ENCODE assay signal across 15 mouse cellular contexts in the genomic region with DNA sequence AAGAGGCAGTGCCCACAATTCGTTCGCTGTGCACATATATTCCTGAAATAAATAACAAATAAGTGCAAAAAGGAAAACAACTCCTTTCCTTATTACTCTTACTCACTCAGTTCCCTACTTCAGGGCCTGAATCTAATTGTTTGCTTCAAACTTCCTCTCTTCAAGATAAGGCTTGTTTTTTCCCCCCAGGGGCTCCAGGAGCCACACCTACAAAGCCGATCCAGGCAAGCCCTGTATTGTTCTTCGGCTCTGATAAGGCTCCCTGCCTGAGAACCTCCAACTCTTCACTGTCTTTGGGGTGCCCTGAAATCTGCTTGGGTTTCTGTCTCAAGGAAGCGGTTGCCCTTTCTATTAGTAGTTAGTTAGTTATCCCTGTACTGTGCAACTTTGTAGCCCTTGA. TPM values are rescaled to one million over a fixed set of nuclear protein-coding genes. Genes with fewer than 3 reads are reported as not detected.
DNase-seq lines count a peak whose midpoint lies in the region; ATAC-seq and TF ChIP-seq lines count a peak whose summit lies in the region.
"Had no signal": no experiment of that assay in that cellular context is flagged by ENCODE, and none has a peak within 500 bp of the region (broad histone marks: within the 10 kb centered on the region; RNA-seq: fewer than 3 reads in every experiment).

No protein-coding gene starts in this region.

- peak; percentile 44; the same call in 1 of the 2 replicates for ATAC-seq in heart, embryonic 11.5 days (replicated peaks; ENCODE audit: insufficient number of reproducible peaks, low FRiP score, low TSS enrichment)
- 0 out of 2 replicates have a peak, but pooled peaks have one; percentile 21 for ATAC-seq in liver, embryonic 16.5 days (ENCODE audit: low read depth)
- no peak for ATAC-seq in inflammation-experienced regulatory T-cells, adult 6 months
- ATAC-seq: midbrain, embryonic 16.5 days; Patski had no signal

- H3K9ac ChIP-seq in heart, adult 2 months (ENCODE audit: low read depth, low read length) = peak overlapping the region; percentile 46; the same call in 1 of the 2 replicates
- no peak overlapping the region for H3K9ac ChIP-seq in heart, embryonic 11.5 days (ENCODE audit: low read depth, low read length)
- no peak overlapping the region for H3K9ac ChIP-seq in liver, embryonic 16.5 days (ENCODE audit: low read depth, low read length)

- H3K4me3 ChIP-seq in heart, adult 2 months = no peak overlapping the region
- no peak overlapping the region for H3K4me3 ChIP-seq in heart, embryonic 11.5 days (ENCODE audit: low read depth, low read length)
- no peak overlapping the region for H3K4me3 ChIP-seq in liver, embryonic 16.5 days (ENCODE audit: low read depth, low read length)

- peaks cover 3% of the 10 kb centered on the region for H3K36me3 ChIP-seq in heart, adult 2 months (ENCODE audit: control insufficient read depth, insufficient read depth, low read length)
- H3K36me3 ChIP-seq in heart, embryonic 11.5 days (ENCODE audit: control insufficient read depth, insufficient read depth, low read length) = no peaks in the 10 kb centered on the region
- H3K36me3 ChIP-seq in liver, embryonic 16.5 days (ENCODE audit: control insufficient read depth, insufficient read depth) = no peaks in the 10 kb centered on the region

- WGBS in heart, adult 2 months = 39% methylated on average over 5 of the region's 5 CpGs
- 38% methylated on average over 5 of the region's 5 CpGs for WGBS in heart, embryonic 11.5 days (ENCODE audit: insufficient replicate concordance)
- 28% methylated on average over 5 of the region's 5 CpGs for WGBS in liver, embryonic 16.5 days (ENCODE audit: insufficient replicate concordance)

- TF ChIP-seq CTCF in heart, adult 2 months (IDR thresholded peaks at IDR 0.05) = no peak

- peak overlapping the region; percentile 83 for H3K27ac ChIP-seq in heart, adult 2 months
- peak overlapping the region; percentile 29; the same call in 1 of the 2 replicates for H3K27ac ChIP-seq in heart, embryonic 11.5 days (ENCODE audit: low read depth, low read length)
- 0 out of 2 replicates have a peak overlapping the region, but pooled peaks have one; percentile 12 for H3K27ac ChIP-seq in liver, embryonic 16.5 days (ENCODE audit: low read length)
- H3K27ac ChIP-seq: macrophage had no signal

- H3K79me2 ChIP-seq in heart, adult 2 months (replicated peaks; ENCODE audit: control insufficient read depth, insufficient read depth, low read length) = no peaks in the 10 kb centered on the region

- peak; percentile 41 to 52 for DNase-seq in heart, adult 2 months
- DNase-seq in heart, postnatal 25 days (ENCODE audit: low spot score) = no peak
- peak; percentile 53 for DNase-seq in ES-CJ7 (ENCODE audit: low read depth, low spot score)
- no peak for DNase-seq in embryo, embryonic 9.5 days (ENCODE audit: extremely low spot score)
- no peak for DNase-seq in left cerebral cortex, postnatal 14 days (ENCODE audit: low spot score in 2 of 2)
- DNase-seq: adrenal gland, postnatal 14 days; kidney, postnatal 14 days; layer of hippocampus, postnatal 36 days; right cerebral cortex, adult 18-20 months had no signal

- H3K4me1 ChIP-seq in heart, adult 2 months (ENCODE audit: control insufficient read depth, insufficient read depth, low read length) = peaks cover 12% of the 10 kb centered on the region
- peaks cover 9% of the 10 kb centered on the region; the same call in 1 of the 2 replicates for H3K4me1 ChIP-seq in heart, embryonic 11.5 days (ENCODE audit: control insufficient read depth, insufficient read depth, low read length)
- no peaks in the 10 kb centered on the region; the same call in 1 of the 2 replicates for H3K4me1 ChIP-seq in liver, embryonic 16.5 days (ENCODE audit: control insufficient read depth, low read depth, low read length)

- H3K4me2 ChIP-seq in heart, embryonic 11.5 days = no peak overlapping the region
- H3K4me2 ChIP-seq in liver, embryonic 16.5 days (ENCODE audit: low read depth, low read length) = no peak overlapping the region

- H3K9me3 ChIP-seq in heart, embryonic 11.5 days (replicated peaks; ENCODE audit: control insufficient read depth, low read length) = 0 out of 2 replicates have a peak, but pooled peaks cover 3% of the 10 kb centered on the region
- H3K9me3 ChIP-seq in liver, embryonic 16.5 days (replicated peaks; ENCODE audit: control insufficient read depth, low read length) = no peaks in the 10 kb centered on the region

- intact Hi-C loops in heart, adult 2 months (cut with DNase I) = no loop called here
- intact Hi-C loops in heart, postnatal 25 days (cut with DNase I) = no loop called here
- intact Hi-C loops in left cerebral cortex, postnatal 14 days (cut with DNase I) = loop anchor here (5.0 kb wide), 1 partner anchor 50 kb away; no protein-coding TSS in a partner anchor

- no peak for TF ChIP-seq EP300 in heart, adult 2 months (IDR thresholded peaks at IDR 0.05; ENCODE audit: insufficient read depth, low read depth, low read length)

- TF ChIP-seq POLR2A in heart, adult 2 months (IDR thresholded peaks at IDR 0.05; ENCODE audit: insufficient read depth, low read depth, low read length) = 0 out of 2 replicates have a peak, but pooled peaks have one; percentile 28

- H3K27me3 ChIP-seq in heart, adult 2 months (ENCODE audit: control insufficient read depth, insufficient read depth, low read length) = no peaks in the 10 kb centered on the region
- no peaks in the 10 kb centered on the region for H3K27me3 ChIP-seq in heart, embryonic 11.5 days (ENCODE audit: control insufficient read depth, insufficient read depth, low read length)
- no peaks in the 10 kb centered on the region for H3K27me3 ChIP-seq in liver, embryonic 16.5 days (ENCODE audit: control insufficient read depth, insufficient read depth, low read depth, low read length)
- H3K27me3 ChIP-seq: Patski had no signal

RNA-seq across cellular contexts. Expression of gene Ncoa3, which starts 15.6 kb away (rescaled TPM):
- total RNA-seq in heart, adult 2 months (2021) = 10 to 100 TPM; 29.1 to 32.1 TPM
- 20.1 and 25.7 TPM in 2 replicates for polyA plus RNA-seq in heart, adult 2 months (2012; rRNA removed)
- total RNA-seq in heart, postnatal 25 days (2021) = 10 to 100 TPM; 23.8 to 29.6 TPM
- 14.2 and 15.6 TPM in 2 replicates for polyA plus RNA-seq in heart, embryonic 11.5 days (2014; fragmentation: Nextera tagmentation; extraction: Ambion mirVana)
- polyA plus RNA-seq in liver, embryonic 16.5 days (2015; fragmentation: Nextera tagmentation; extraction: Ambion mirVana) = 3.7 and 4.2 TPM in 2 replicates
- 10 to 100 TPM; 36.0 to 74.1 (median 67.4) TPM for polyA plus RNA-seq in inflammation-experienced regulatory T-cells, adult 6 months (2017; shearing (Covaris generic))
- 10 to 100 TPM; 32.0 to 34.7 TPM for total RNA-seq in left cerebral cortex, postnatal 14 days (2021)

Comparison
In these comparisons a context has a peak if more than half of its experiments do, and no peak if none do; other contexts are left out.
1. DNase-seq: peak in heart, adult 2 months (2 of 2) and ES-CJ7 (single experiment); none in heart, postnatal 25 days (single experiment), embryo, embryonic 9.5 days (single experiment) and left cerebral cortex, postnatal 14 days (0 of 2).
2. H3K27ac ChIP-seq: peak in every context shown above with its lines; median percentile 83 in heart, adult 2 months; 29 in heart, embryonic 11.5 days; 12 in liver, embryonic 16.5 days.